Mouse (Mus musculus): Measurements from ENCODE around the gene Josd1.

DNA sequence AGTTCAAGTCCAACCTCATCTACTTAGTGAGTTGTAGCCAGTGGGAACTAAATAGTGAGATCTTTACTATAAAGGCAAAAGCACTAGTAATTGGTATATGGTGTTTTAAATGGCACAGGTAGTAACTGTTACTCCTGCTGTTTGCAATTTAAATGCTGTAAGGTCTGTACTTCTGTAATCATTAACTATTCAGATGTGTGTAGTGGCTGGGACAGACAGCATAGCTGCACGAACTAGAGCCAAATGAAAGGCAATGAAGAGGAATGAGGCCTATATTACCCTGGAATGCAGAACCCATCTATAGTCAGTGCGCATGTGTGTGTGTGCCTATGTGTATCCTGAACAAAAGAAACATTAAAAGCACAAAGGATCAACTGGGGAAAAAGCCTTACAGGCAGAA lies 9.8 kb downstream of the Josd1 start:
- TF ChIP-seq CTCF (IDR thresholded peaks at IDR 0.05), result no peak
- no peak for TF ChIP-seq EP300 (IDR thresholded peaks at IDR 0.05)

Measured in lung, postnatal 0 days (tissue).